Mouse (Mus musculus): ENCODE data around the gene Amigo1. TPM values are rescaled to one million over a fixed set of nuclear protein-coding genes. Genes with fewer than 3 reads are reported as not detected.

Amigo1 gene
- polyA plus RNA-seq, 1 experiment from 2014 or later, result 2.8 TPM

Other genes with a start within 250 kb of the Amigo1 start
- gene Gstm6, start 242.6 kb upstream of the Amigo1 start, polyA plus RNA-seq (2014; fragmentation: Nextera tagmentation; extraction: Ambion mirVana), result 11.7 and 12.6 TPM in 2 replicates
- gene Gstm3, start 217.1 kb upstream of the Amigo1 start, polyA plus RNA-seq (2014; fragmentation: Nextera tagmentation; extraction: Ambion mirVana), result not detected in 2 replicates
- 29.7 TPM in 2 replicates for gene Gstm2, start 199.9 kb upstream of the Amigo1 start, polyA plus RNA-seq (2014; fragmentation: Nextera tagmentation; extraction: Ambion mirVana)
- 33.9 and 36.6 TPM in 2 replicates for gene Gstm1, start 168.4 kb upstream of the Amigo1 start, polyA plus RNA-seq (2014; fragmentation: Nextera tagmentation; extraction: Ambion mirVana)
- gene Gstm4, start 141.4 kb upstream of the Amigo1 start, polyA plus RNA-seq (2014; fragmentation: Nextera tagmentation; extraction: Ambion mirVana), result 14.6 and 15.9 TPM in 2 replicates
- gene Ampd2, start 99.7 kb upstream of the Amigo1 start, polyA plus RNA-seq (2014; fragmentation: Nextera tagmentation; extraction: Ambion mirVana), result 30.3 and 31.3 TPM in 2 replicates
- 0.63 and 0.93 TPM in 2 replicates for gene Gnat2, start 93.5 kb upstream of the Amigo1 start, polyA plus RNA-seq (2014; fragmentation: Nextera tagmentation; extraction: Ambion mirVana)
- 229 and 242 TPM in 2 replicates for gene Gnai3, start 40.2 kb upstream of the Amigo1 start, polyA plus RNA-seq (2014; fragmentation: Nextera tagmentation; extraction: Ambion mirVana)
- gene Gpr61, start 31.5 kb upstream of the Amigo1 start, polyA plus RNA-seq (2014; fragmentation: Nextera tagmentation; extraction: Ambion mirVana), result 0.11 and 0.31 TPM in 2 replicates
- gene Cyb561d1, start 14.9 kb downstream of the Amigo1 start, polyA plus RNA-seq (2014; fragmentation: Nextera tagmentation; extraction: Ambion mirVana), result 1.4 and 1.6 TPM in 2 replicates
- 17.6 and 19.0 TPM in 2 replicates for gene Atxn7l2, start 24.6 kb downstream of the Amigo1 start, polyA plus RNA-seq (2014; fragmentation: Nextera tagmentation; extraction: Ambion mirVana)
- gene Sypl2, start 40.3 kb downstream of the Amigo1 start, polyA plus RNA-seq (2014; fragmentation: Nextera tagmentation; extraction: Ambion mirVana), result 0.95 and 1.1 TPM in 2 replicates
- gene Psma5, start 70.6 kb downstream of the Amigo1 start, polyA plus RNA-seq (2014; fragmentation: Nextera tagmentation; extraction: Ambion mirVana), result 333 and 344 TPM in 2 replicates
- gene Sort1, start 97.7 kb downstream of the Amigo1 start, polyA plus RNA-seq (2014; fragmentation: Nextera tagmentation; extraction: Ambion mirVana), result 13.8 and 16.0 TPM in 2 replicates
- gene Mybphl, start 178.6 kb downstream of the Amigo1 start, polyA plus RNA-seq (2014; fragmentation: Nextera tagmentation; extraction: Ambion mirVana), result 0.32 TPM in 1 of 2 replicates, not detected in the other
- 71.5 and 81.7 TPM in 2 replicates for gene Psrc1, start 197.5 kb downstream of the Amigo1 start, polyA plus RNA-seq (2014; fragmentation: Nextera tagmentation; extraction: Ambion mirVana)
- gene Celsr2, start 229.2 kb downstream of the Amigo1 start, polyA plus RNA-seq (2014; fragmentation: Nextera tagmentation; extraction: Ambion mirVana), result 12.4 and 13.5 TPM in 2 replicates

All from embryonic facial prominence, embryonic 11.5 days (tissue).